Mouse (Mus musculus): ENCODE data around the gene Otop2. TPM values are rescaled to one million over a fixed set of nuclear protein-coding genes. Genes with fewer than 3 reads are reported as not detected.

Gene Otop2
- polyA plus RNA-seq, 1 experiment from 2014 or later = not detected

- peak; percentile 51 for ATAC-seq
- H3K4me2 ChIP-seq (replicated peaks) = no peak overlapping the region
- 0 out of 2 replicates have a peak, but pooled peaks cover 4% of the 10 kb centered on the region for H3K27me3 ChIP-seq (replicated peaks)
- H3K9ac ChIP-seq = no peak overlapping the region
- H3K4me3 ChIP-seq (replicated peaks) = no peak overlapping the region
- H3K9me3 ChIP-seq = no peaks in the 10 kb centered on the region
- no peaks in the 10 kb centered on the region for H3K36me3 ChIP-seq
- 0 out of 2 replicates have a peak overlapping the region, but pooled peaks have one; percentile 27 for H3K27ac ChIP-seq
- WGBS = 41% methylated on average over 6 of the region's 6 CpGs
- H3K4me1 ChIP-seq (replicated peaks) = peaks cover 26% of the 10 kb centered on the region
Measured at GRCm38 (mm10) chr11:115290919-115291318, 16.0 kb upstream of the Otop2 start.

- Histone ChIP-seq H3K27ac (peak overlapping the region; percentile 87; the same call in 1 of the 2 replicates), H3K4me1 (replicated peaks) (peaks cover 26% of the 10 kb centered on the region), H3K27me3 (replicated peaks) (peaks cover 7% of the 10 kb centered on the region; the same call in 1 of the 2 replicates), H3K4me2 (replicated peaks) (no peak overlapping the region), H3K36me3 (no peaks in the 10 kb centered on the region), H3K4me3 (replicated peaks) (no peak overlapping the region), H3K9me3 (no peaks in the 10 kb centered on the region), H3K9ac (no peak overlapping the region)
- ATAC-seq = no peak
- WGBS = 81% methylated on average over 10 of the region's 10 CpGs
Measured at GRCm38 (mm10) chr11:115291503-115291902, 15.5 kb upstream of the Otop2 start.

- Histone ChIP-seq H3K27me3 (replicated peaks) (peaks cover 17% of the 10 kb centered on the region; the same call in 1 of the 2 replicates), H3K4me1 (replicated peaks) (peaks cover 37% of the 10 kb centered on the region), H3K4me2 (replicated peaks) (peak overlapping the region; percentile 31), H3K27ac (peak overlapping the region; percentile 87), H3K9me3 (no peaks in the 10 kb centered on the region), H3K4me3 (replicated peaks) (no peak overlapping the region), H3K9ac (no peak overlapping the region), H3K36me3 (no peaks in the 10 kb centered on the region)
- ATAC-seq = peak; percentile 75
- WGBS = 51% methylated on average over 14 of the region's 14 CpGs
Measured at GRCm38 (mm10) chr11:115292631-115293375, 14.2 kb upstream of the Otop2 start.

- WGBS = 85% methylated on average over 11 of the region's 11 CpGs
- H3K9ac ChIP-seq = no peak overlapping the region
- ATAC-seq = no peak
Measured at GRCm38 (mm10) chr11:115295939-115296338, 11.0 kb upstream of the Otop2 start.

GRCm38 (mm10) chr11:115296471-115297210, 10.3 kb upstream of the Otop2 start:
- 53% methylated on average over 21 of the region's 21 CpGs for WGBS
- Histone ChIP-seq H3K4me2 (replicated peaks) (peak overlapping the region; percentile 92), H3K27ac (no peak overlapping the region), H3K36me3 (no peaks in the 10 kb centered on the region), H3K27me3 (replicated peaks) (peaks cover 17% of the 10 kb centered on the region; the same call in 1 of the 2 replicates), H3K4me1 (replicated peaks) (peaks cover 17% of the 10 kb centered on the region; the same call in 1 of the 2 replicates), H3K9me3 (no peaks in the 10 kb centered on the region), H3K9ac (peak overlapping the region; percentile 48), H3K4me3 (replicated peaks) (peak overlapping the region; percentile 49)
- no peak for ATAC-seq

More at GRCm38 (mm10) chr11:115295939-115296338, 11.0 kb upstream of the Otop2 start:
- Histone ChIP-seq H3K4me3 (replicated peaks) (no peak overlapping the region), H3K4me1 (replicated peaks) (peaks cover 23% of the 10 kb centered on the region; the same call in 1 of the 2 replicates), H3K27me3 (replicated peaks) (peaks cover 17% of the 10 kb centered on the region; the same call in 1 of the 2 replicates), H3K27ac (no peak overlapping the region), H3K9me3 (no peaks in the 10 kb centered on the region), H3K36me3 (no peaks in the 10 kb centered on the region), H3K4me2 (replicated peaks) (no peak overlapping the region)

GRCm38 (mm10) chr11:115297214-115297826, 9.6 kb upstream of the Otop2 start, which contains the start of gene Fads6:
Gene Fads6, minus strand, starts transcription at chr11:115297663.
- peak; percentile 75 for ATAC-seq
- H3K4me3 ChIP-seq (replicated peaks) = peak within 1 kb of the TSS; percentile 49
- peak within 1 kb of the TSS; percentile 92 for H3K4me2 ChIP-seq (replicated peaks)
- H3K9ac ChIP-seq = peak within 1 kb of the TSS; percentile 48
- 2% methylated on average over 44 of the region's 44 CpGs for WGBS
- H3K9me3 ChIP-seq = no peaks in the 10 kb centered on the region
- no peaks in the 10 kb centered on the region for H3K36me3 ChIP-seq
- 0 out of 2 replicates have a peak within 1 kb of the TSS, but pooled peaks have one; percentile 32 for H3K27ac ChIP-seq
- H3K27me3 ChIP-seq (replicated peaks) = peaks cover 17% of the 10 kb centered on the region; the same call in 1 of the 2 replicates
- peaks cover 16% of the 10 kb centered on the region; the same call in 1 of the 2 replicates for H3K4me1 ChIP-seq (replicated peaks)

- WGBS = 74% methylated on average over 8 of the region's 8 CpGs
- H3K27ac ChIP-seq = no peak overlapping the region
- H3K36me3 ChIP-seq = no peaks in the 10 kb centered on the region
- ATAC-seq = no peak
- peaks cover 17% of the 10 kb centered on the region; the same call in 1 of the 2 replicates for H3K27me3 ChIP-seq (replicated peaks)
- no peak overlapping the region for H3K9ac ChIP-seq
- no peak overlapping the region for H3K4me3 ChIP-seq (replicated peaks)
- no peaks in the 10 kb centered on the region for H3K9me3 ChIP-seq
- H3K4me2 ChIP-seq (replicated peaks) = no peak overlapping the region
- H3K4me1 ChIP-seq (replicated peaks) = peaks cover 11% of the 10 kb centered on the region; the same call in 1 of the 2 replicates
Measured at GRCm38 (mm10) chr11:115298160-115298559, 8.8 kb upstream of the Otop2 start.

GRCm38 (mm10) chr11:115300745-115301144, 6.2 kb upstream of the Otop2 start:
- Histone ChIP-seq H3K4me2 (replicated peaks) (no peak overlapping the region), H3K36me3 (no peaks in the 10 kb centered on the region), H3K27me3 (replicated peaks) (peaks cover 14% of the 10 kb centered on the region; the same call in 1 of the 2 replicates), H3K27ac (no peak overlapping the region), H3K9ac (no peak overlapping the region), H3K4me1 (replicated peaks) (peaks cover 11% of the 10 kb centered on the region; the same call in 1 of the 2 replicates), H3K9me3 (no peaks in the 10 kb centered on the region), H3K4me3 (replicated peaks) (no peak overlapping the region)
- WGBS = 83% methylated on average over 4 of the region's 4 CpGs
- no peak for ATAC-seq

- Histone ChIP-seq H3K4me2 (replicated peaks) (no peak overlapping the region), H3K9me3 (no peaks in the 10 kb centered on the region), H3K36me3 (no peaks in the 10 kb centered on the region), H3K9ac (no peak overlapping the region), H3K4me3 (replicated peaks) (no peak overlapping the region), H3K27me3 (replicated peaks) (peaks cover 11% of the 10 kb centered on the region; the same call in 1 of the 2 replicates), H3K27ac (no peak overlapping the region), H3K4me1 (replicated peaks) (peaks cover 11% of the 10 kb centered on the region; the same call in 1 of the 2 replicates)
- no peak for ATAC-seq
- 80% methylated on average over 2 of the region's 2 CpGs for WGBS
Measured at GRCm38 (mm10) chr11:115301351-115301750, 5.6 kb upstream of the Otop2 start.

- Histone ChIP-seq H3K4me3 (replicated peaks) (no peak overlapping the region), H3K4me2 (replicated peaks) (no peak overlapping the region), H3K27me3 (replicated peaks) (no peaks in the 10 kb centered on the region), H3K9ac (no peak overlapping the region), H3K36me3 (no peaks in the 10 kb centered on the region), H3K4me1 (replicated peaks) (peaks cover 4% of the 10 kb centered on the region; the same call in 1 of the 2 replicates), H3K9me3 (no peaks in the 10 kb centered on the region), H3K27ac (no peak overlapping the region)
- ATAC-seq = no peak
- 38% methylated on average over 8 of the region's 8 CpGs for WGBS
Measured at GRCm38 (mm10) chr11:115303167-115303566, 3.8 kb upstream of the Otop2 start.

GRCm38 (mm10) chr11:115308781-115309180, 1.8 kb downstream of the Otop2 start:
- 65% methylated on average over 1 of the region's 1 CpGs for WGBS
- no peak overlapping the region for H3K9ac ChIP-seq
- no peak overlapping the region for H3K27ac ChIP-seq
- H3K4me1 ChIP-seq (replicated peaks) = peaks cover 4% of the 10 kb centered on the region; the same call in 1 of the 2 replicates
- no peak overlapping the region for H3K4me2 ChIP-seq (replicated peaks)
- H3K36me3 ChIP-seq = no peaks in the 10 kb centered on the region
- H3K27me3 ChIP-seq (replicated peaks) = peaks cover 8% of the 10 kb centered on the region
- ATAC-seq = no peak
- H3K4me3 ChIP-seq (replicated peaks) = no peak overlapping the region
- no peaks in the 10 kb centered on the region for H3K9me3 ChIP-seq

Data from intestine, embryonic 15.5 days (tissue).